Mouse (Mus musculus) bone marrow macrophage, adult 2 months (primary cell): ENCODE measurements around the gene Smg7.

Source experiments
- CTCF ChIP-seq: IDR thresholded peaks from 2 replicates; pipeline ENCODE4 v1.5.1; 2012; ENCODE audit warnings: low read depth, mild to moderate bottlenecking, low read length, moderate library complexity
- POLR2A ChIP-seq: IDR thresholded peaks from 2 replicates; pipeline ENCODE4 v1.6.1; 2012; ENCODE audit warnings: mild to moderate bottlenecking, low read depth, low read length, borderline replicate concordance

- TF ChIP-seq POLR2A: no peak
- no peak for TF ChIP-seq CTCF
Measured at GRCm38 (mm10) chr1:152828168-152828567, 74.3 kb downstream of the Smg7 start.
